Mouse (Mus musculus): ENCODE results near the gene Rnf182. TPM values are rescaled to one million over a fixed set of nuclear protein-coding genes. Genes with fewer than 3 reads are reported as not detected.

The Rnf182 gene
- total RNA-seq, 2 experiments from 2014 or later = 0.18 to 0.27 TPM

DNA sequence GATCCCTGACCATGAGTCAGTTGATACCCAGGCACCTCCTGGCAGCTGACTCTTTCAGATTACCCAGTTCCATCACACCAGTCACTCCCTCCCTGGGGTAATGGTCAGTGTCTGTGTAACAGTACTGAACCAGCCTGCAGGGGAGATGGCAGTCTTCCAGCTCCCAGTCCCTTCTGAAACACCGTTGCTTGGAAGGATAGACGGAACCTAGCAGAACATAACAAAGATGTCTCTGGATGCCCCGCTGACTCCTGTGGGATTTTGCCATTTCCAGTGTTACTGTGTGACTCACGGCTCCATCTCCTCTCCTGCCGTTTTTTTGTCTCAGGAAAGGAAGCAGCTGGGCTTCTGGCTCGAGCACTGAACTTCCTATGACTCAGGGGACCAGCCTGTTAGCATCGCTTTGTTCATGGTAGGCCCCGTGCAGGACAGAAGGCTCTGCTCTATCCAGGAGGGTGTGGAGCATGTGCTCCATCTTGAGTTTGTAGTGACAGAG, 69.0 kb downstream of the Rnf182 start:
- peak; percentile 59 for DNase-seq
- intact Hi-C loops (cut with DNase I; ENCODE audit: low total_unique reads) = no loop called here

DNA sequence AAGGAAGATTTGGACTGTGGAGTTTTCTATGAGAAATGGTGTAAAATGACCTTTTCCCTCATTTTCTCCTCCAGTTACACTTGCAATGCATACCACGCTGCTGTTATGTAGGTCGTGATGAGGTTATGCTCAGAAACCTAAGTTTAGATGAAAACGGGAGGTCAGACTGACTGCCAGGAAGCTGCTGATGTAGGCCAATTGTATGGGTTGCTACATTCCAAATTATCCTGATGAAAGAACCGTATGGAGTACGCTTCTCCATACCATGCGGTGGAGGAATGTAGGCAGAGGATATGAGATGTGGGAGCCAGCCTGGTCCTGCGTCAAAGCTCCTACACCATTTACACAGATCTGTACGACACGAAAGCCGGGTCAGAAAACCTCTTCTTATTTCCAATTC, 72.6 kb downstream of the Rnf182 start:
- no peak for DNase-seq
- intact Hi-C loops (cut with DNase I; ENCODE audit: low total_unique reads) = no loop called here

GRCm38 (mm10) chr13:43691755-43692154, 76.2 kb downstream of the Rnf182 start:
- intact Hi-C loops (cut with DNase I; ENCODE audit: low total_unique reads) = no loop called here
- DNase-seq = no peak

DNA sequence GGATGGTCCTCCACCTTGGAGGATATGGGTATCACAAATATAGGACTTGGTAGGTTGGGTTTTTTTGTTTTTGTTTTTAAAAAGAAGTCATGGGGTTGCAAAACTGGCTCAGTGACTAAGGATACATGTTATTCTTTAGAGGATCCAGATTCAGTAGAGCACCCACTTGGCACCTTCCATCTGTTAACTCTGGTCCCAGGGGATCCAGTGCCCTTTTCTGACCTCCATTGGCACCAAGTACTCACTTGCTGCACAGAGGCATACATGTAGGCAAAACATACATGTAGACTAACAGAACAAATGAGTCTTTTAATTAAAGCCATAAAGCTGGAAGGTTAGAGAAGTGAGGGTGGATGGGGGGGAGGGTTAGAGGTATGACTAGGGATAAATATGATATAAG, 80.0 kb downstream of the Rnf182 start:
- intact Hi-C loops (cut with DNase I; ENCODE audit: low total_unique reads) = no loop called here
- no peak for DNase-seq

- intact Hi-C loops (cut with DNase I; ENCODE audit: low total_unique reads) = no loop called here
- DNase-seq = no peak
Measured at GRCm38 (mm10) chr13:43696011-43696410, 80.5 kb downstream of the Rnf182 start.

- no peak for DNase-seq
- intact Hi-C loops (cut with DNase I; ENCODE audit: low total_unique reads) = no loop called here
Measured at GRCm38 (mm10) chr13:43698506-43698905, 83.0 kb downstream of the Rnf182 start.

- intact Hi-C loops (cut with DNase I; ENCODE audit: low total_unique reads) = no loop called here
- DNase-seq = peak; percentile 11
Measured at GRCm38 (mm10) chr13:43703471-43703870, 88.0 kb downstream of the Rnf182 start.

DNA sequence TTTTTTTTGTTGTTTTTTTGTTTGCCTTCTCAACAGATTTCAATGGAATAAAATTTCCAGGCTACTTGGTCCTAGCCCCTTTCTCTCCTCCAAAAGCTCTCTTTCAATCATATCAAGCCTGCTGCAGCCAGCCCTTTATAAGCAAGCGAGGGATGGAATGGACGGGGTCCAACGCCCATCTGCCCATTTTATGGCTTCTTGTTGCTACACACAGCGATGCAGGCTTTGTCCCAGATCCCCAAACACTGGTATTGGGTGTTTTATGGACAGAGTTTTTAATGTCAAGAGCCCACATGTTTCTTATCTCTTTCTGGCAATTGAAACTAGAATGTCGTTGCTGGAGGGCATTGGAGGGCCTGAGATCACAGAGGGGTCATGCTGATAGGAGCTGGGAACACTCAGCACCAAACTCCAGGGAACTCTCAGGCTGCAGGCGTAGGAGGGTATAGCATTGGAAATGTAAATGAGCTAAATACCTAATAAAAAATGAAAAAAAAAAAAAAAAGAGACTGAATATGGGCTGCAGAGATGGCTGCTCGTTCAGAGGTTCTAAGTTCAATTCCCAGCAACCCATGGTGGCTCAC, 89.1 kb downstream of the Rnf182 start:
- intact Hi-C loops (cut with DNase I; ENCODE audit: low total_unique reads) = no loop called here
- no peak for DNase-seq

DNA sequence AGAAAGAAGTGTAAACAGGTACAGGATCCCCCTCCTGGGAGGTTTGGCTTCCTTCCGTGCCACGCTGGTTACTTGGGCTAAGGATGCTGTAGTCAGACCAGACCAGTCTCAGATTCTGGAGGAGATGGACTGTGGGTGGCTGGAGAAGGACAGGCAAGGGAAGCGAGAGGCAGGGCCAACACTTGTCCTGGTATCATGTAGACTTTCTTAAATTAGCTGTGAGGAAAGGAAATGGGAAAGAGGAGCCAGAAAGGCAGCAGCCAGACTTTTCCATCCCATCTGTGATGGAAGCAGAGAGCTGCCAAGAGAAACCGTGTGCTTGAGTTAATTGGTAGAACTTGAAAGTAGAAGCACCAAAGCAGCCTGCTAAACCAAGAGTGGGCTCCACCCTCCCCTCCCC, 90.9 kb downstream of the Rnf182 start:
- intact Hi-C loops (cut with DNase I; ENCODE audit: low total_unique reads) = no loop called here
- no peak for DNase-seq

GRCm38 (mm10) chr13:43709529-43709928, 94.0 kb downstream of the Rnf182 start:
- no peak for DNase-seq
- intact Hi-C loops (cut with DNase I; ENCODE audit: low total_unique reads) = no loop called here

GRCm38 (mm10) chr13:43711708-43712314, 96.3 kb downstream of the Rnf182 start:
- DNase-seq = no peak
- intact Hi-C loops (cut with DNase I; ENCODE audit: low total_unique reads) = no loop called here

DNA sequence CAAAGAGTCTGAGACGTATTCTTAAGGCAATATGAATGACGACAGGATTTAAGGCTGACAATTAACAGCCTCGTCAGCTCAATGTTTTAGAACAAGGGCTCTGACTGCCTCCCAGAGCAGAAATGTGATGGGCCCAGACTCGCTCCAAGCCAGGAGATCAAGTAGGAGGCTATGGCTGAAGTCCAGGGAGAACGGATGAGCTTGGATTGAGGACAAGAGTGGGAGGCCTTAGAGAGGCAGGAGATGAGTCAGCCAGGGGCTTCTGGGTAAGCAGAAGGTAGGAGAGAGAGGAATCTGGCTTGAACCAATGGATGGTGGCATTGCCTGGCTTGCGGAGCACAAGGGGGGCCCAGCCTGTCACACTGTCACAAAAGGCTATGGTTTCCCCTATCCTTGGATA, 99.2 kb downstream of the Rnf182 start:
- DNase-seq = no peak
- intact Hi-C loops (cut with DNase I; ENCODE audit: low total_unique reads) = no loop called here

GRCm38 (mm10) chr13:43715466-43715865, 100.0 kb downstream of the Rnf182 start:
- DNase-seq = no peak
- intact Hi-C loops (cut with DNase I; ENCODE audit: low total_unique reads) = no loop called here

- no peak for DNase-seq
- intact Hi-C loops (cut with DNase I; ENCODE audit: low total_unique reads) = no loop called here
Measured at GRCm38 (mm10) chr13:43716514-43717036, 101.1 kb downstream of the Rnf182 start.

GRCm38 (mm10) chr13:43718173-43718572, 102.7 kb downstream of the Rnf182 start:
- intact Hi-C loops (cut with DNase I; ENCODE audit: low total_unique reads) = no loop called here
- DNase-seq = no peak

GRCm38 (mm10) chr13:43720496-43720895, 105.0 kb downstream of the Rnf182 start:
- no peak for DNase-seq
- intact Hi-C loops (cut with DNase I; ENCODE audit: low total_unique reads) = no loop called here

Other genes starting within 250 kb of the Rnf182 start
- gene Nol7, start 217.3 kb upstream of the Rnf182 start, total RNA-seq (2021) = 100 to 1,000 TPM; 133 to 137 TPM
- 10 to 100 TPM; 33.5 to 36.1 TPM for gene Ranbp9, start 134.4 kb upstream of the Rnf182 start, total RNA-seq (2021)
- gene Mcur1, start 55.5 kb upstream of the Rnf182 start, total RNA-seq (2021) = 10 to 100 TPM; 21.1 to 21.8 TPM
- 1 to 10 TPM in 1 of 2 experiments, under 1 TPM in 1; 0.73 to 1.8 TPM for gene Cd83, start 169.1 kb downstream of the Rnf182 start, total RNA-seq (2021)